Mouse (Mus musculus): ENCODE measurements around the gene Mlh3. TPM values are rescaled to one million over a fixed set of nuclear protein-coding genes. Genes with fewer than 3 reads are reported as not detected.

The Mlh3 gene
- polyA plus RNA-seq (2012; rRNA removed) = 4.7 and 5.5 TPM in 2 replicates

DNA sequence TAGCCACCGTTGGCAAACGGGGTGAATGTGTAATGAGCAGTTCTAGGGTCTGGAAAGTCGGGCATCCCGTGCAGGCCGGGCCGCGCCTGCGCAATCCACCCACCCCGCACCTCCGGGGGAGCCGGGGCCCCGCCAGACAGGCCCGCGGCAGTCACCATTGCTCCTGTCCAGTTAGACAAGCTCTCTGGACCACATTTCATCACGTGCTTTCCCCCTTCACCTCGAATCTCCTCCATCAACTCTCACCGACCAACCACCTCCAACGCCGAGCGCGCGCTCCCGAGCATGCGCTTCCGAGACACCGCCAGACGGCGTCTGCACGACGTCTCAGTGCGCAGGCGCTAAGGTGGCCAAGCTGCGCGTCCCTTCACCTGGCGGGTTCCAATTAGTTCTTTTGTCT is at the start of gene Mlh3:
TSS of gene Mlh3 (minus strand) at position 281 of the 400 bp plus-strand sequence.
- WGBS = under 1% methylated on average over 35 of the region's 35 CpGs
- no peaks in the 10 kb centered on the region for H3K27me3 ChIP-seq (ENCODE audit: control insufficient read depth, insufficient read depth, low read length)
- H3K4me3 ChIP-seq (ENCODE audit: control insufficient read depth, insufficient read depth, low read length) = peak within 1 kb of the TSS; percentile 82
- TF ChIP-seq POLR2A (IDR thresholded peaks at IDR 0.05; ENCODE audit: control insufficient read depth, extremely low read depth, insufficient read depth, low read length, poor library complexity) = peak; percentile 78
- TF ChIP-seq CTCF (IDR thresholded peaks at IDR 0.05; ENCODE audit: borderline replicate concordance, control insufficient read depth, extremely low read depth, insufficient read depth, low read length, poor library complexity) = peak; percentile 78
- DNase-seq = peak; percentile 86
- no peaks in the 10 kb centered on the region for H3K4me1 ChIP-seq (replicated peaks; ENCODE audit: control insufficient read depth, insufficient read depth, low read length)
- H3K27ac ChIP-seq (ENCODE audit: control insufficient read depth, insufficient read depth, low read length) = no peak within 1 kb of the TSS
- H3K36me3 ChIP-seq (ENCODE audit: control insufficient read depth, insufficient read depth, low read length) = peaks cover 3% of the 10 kb centered on the region; the same call in 1 of the 2 replicates

DNA sequence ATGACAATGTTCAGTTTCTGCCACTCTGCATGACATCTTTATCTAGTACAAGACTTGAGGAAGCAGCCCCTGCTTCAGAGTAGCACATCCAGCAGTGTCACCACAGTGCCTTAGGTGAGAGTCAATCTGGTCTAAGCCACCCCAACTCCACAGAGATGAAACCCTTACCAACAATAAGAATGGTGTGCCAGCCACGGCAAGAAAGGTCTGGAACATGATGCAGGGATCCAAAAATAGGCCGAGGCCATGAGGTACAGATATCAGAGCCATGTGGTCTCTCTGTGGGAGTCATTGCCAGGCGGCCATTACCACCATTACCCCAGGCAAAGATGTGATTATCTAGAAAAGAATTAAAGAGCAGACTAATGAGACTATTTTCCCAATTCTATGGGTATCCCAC is 38.3 kb upstream of the Mlh3 start:
- no peak overlapping the region for H3K27ac ChIP-seq (ENCODE audit: control insufficient read depth, insufficient read depth, low read length)
- no peak for DNase-seq
- no peak for TF ChIP-seq CTCF (IDR thresholded peaks at IDR 0.05; ENCODE audit: borderline replicate concordance, control insufficient read depth, extremely low read depth, insufficient read depth, low read length, poor library complexity)
- H3K4me1 ChIP-seq (replicated peaks; ENCODE audit: control insufficient read depth, insufficient read depth, low read length) = peaks cover 3% of the 10 kb centered on the region
- WGBS = 92% methylated on average over 3 of the region's 3 CpGs
- no peaks in the 10 kb centered on the region for H3K27me3 ChIP-seq (ENCODE audit: control insufficient read depth, insufficient read depth, low read length)
- no peak overlapping the region for H3K4me3 ChIP-seq (ENCODE audit: control insufficient read depth, insufficient read depth, low read length)
- H3K36me3 ChIP-seq (ENCODE audit: control insufficient read depth, insufficient read depth, low read length) = peaks cover 65% of the 10 kb centered on the region

DNA sequence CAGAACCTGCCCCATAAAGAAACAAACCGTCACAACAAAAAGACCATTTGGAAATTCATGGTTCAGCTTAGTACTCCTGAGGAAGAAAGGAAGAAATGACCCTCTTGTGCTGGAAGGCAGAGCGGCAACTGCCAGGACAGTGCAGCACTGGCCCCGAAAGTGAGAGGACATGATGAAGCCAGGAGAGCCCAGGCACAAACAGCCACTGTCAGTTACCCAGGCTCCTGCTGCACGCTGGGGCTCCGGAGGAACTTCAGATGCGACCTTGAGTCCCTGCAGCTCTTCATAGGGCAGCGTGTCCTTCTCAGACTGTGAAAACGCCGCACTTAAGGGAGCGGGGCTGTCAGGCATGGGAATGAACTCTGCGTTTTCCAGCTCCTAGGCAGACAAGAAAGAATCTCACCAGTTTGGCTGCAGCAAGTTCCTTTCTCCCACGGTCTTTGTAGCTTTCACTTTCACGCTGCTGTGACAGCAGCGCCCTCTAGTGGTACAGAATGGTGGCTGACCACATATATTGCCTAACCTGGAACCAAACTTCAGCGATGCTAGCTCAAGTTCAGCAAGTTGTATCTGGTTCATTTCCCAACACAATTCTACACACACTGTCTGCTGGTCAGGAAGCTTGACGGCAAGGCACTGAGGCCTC is 35.0 kb upstream of the Mlh3 start:
- Histone ChIP-seq H3K4me3 (ENCODE audit: control insufficient read depth, insufficient read depth, low read length) (peak overlapping the region; percentile 22; the same call in 1 of the 2 replicates), H3K27me3 (ENCODE audit: control insufficient read depth, insufficient read depth, low read length) (no peaks in the 10 kb centered on the region), H3K27ac (ENCODE audit: control insufficient read depth, insufficient read depth, low read length) (no peak overlapping the region), H3K4me1 (replicated peaks; ENCODE audit: control insufficient read depth, insufficient read depth, low read length) (peaks cover 3% of the 10 kb centered on the region), H3K36me3 (ENCODE audit: control insufficient read depth, insufficient read depth, low read length) (peaks cover 57% of the 10 kb centered on the region)
- no peak for TF ChIP-seq POLR2A (IDR thresholded peaks at IDR 0.05; ENCODE audit: control insufficient read depth, extremely low read depth, insufficient read depth, low read length, poor library complexity)
- peak; percentile 48; the same call in 1 of the 2 replicates for TF ChIP-seq CTCF (IDR thresholded peaks at IDR 0.05; ENCODE audit: borderline replicate concordance, control insufficient read depth, extremely low read depth, insufficient read depth, low read length, poor library complexity)
- WGBS = 42% methylated on average over 16 of the region's 16 CpGs
- peak; percentile 80 for DNase-seq

DNA sequence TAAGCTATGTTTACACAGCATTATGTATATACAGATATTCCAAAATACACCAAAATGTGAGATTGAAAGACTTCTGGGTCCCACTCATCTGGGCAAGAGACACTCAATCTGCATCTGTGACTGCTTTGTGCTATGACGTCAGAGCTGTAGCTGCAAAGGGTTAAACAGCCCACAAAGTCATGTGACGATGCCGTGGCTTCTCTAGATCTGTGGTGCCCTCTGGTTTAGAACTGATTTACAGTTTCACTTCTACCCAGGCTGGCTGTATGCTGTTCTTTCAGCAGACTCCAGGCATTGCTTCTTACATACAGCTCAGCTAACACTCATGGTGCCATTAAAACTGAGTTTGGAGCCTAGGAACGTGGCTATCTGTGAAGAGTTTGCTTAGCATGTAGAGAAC is 34.3 kb upstream of the Mlh3 start:
- H3K36me3 ChIP-seq (ENCODE audit: control insufficient read depth, insufficient read depth, low read length) = peaks cover 50% of the 10 kb centered on the region

DNA sequence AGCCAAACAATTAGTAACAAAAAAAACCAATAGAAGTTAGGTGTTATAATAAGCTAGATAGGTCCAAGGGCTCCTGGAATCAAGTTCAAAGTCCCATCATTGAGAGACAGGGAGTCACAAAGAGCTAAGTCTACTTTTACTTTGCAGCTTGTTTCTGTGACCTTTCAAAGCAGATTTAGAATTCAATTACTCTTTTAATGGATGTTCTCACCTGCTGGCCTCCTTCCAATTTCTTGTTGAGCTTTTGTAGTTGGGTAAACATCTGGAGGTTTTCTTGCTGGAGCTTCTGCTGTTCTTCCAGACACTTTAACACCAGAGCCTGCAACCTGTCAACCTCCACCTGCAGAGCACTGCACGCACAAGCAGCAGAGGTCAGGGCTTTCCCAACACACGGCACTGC is 32.9 kb upstream of the Mlh3 start:
- WGBS = 95% methylated on average over 2 of the region's 2 CpGs
- DNase-seq = no peak
- no peak overlapping the region for H3K27ac ChIP-seq (ENCODE audit: control insufficient read depth, insufficient read depth, low read length)
- no peaks in the 10 kb centered on the region for H3K27me3 ChIP-seq (ENCODE audit: control insufficient read depth, insufficient read depth, low read length)
- no peak for TF ChIP-seq POLR2A (IDR thresholded peaks at IDR 0.05; ENCODE audit: control insufficient read depth, extremely low read depth, insufficient read depth, low read length, poor library complexity)
- no peak for TF ChIP-seq CTCF (IDR thresholded peaks at IDR 0.05; ENCODE audit: borderline replicate concordance, control insufficient read depth, extremely low read depth, insufficient read depth, low read length, poor library complexity)
- peaks cover 38% of the 10 kb centered on the region for H3K36me3 ChIP-seq (ENCODE audit: control insufficient read depth, insufficient read depth, low read length)
- no peak overlapping the region for H3K4me3 ChIP-seq (ENCODE audit: control insufficient read depth, insufficient read depth, low read length)
- H3K4me1 ChIP-seq (replicated peaks; ENCODE audit: control insufficient read depth, insufficient read depth, low read length) = peaks cover 3% of the 10 kb centered on the region

More for the DNA sequence above, 34.3 kb upstream of the Mlh3 start:
- TF ChIP-seq POLR2A (IDR thresholded peaks at IDR 0.05; ENCODE audit: control insufficient read depth, extremely low read depth, insufficient read depth, low read length, poor library complexity) (no peak), CTCF (IDR thresholded peaks at IDR 0.05; ENCODE audit: borderline replicate concordance, control insufficient read depth, extremely low read depth, insufficient read depth, low read length, poor library complexity) (no peak)
- Histone ChIP-seq H3K4me3 (ENCODE audit: control insufficient read depth, insufficient read depth, low read length) (no peak overlapping the region), H3K27me3 (ENCODE audit: control insufficient read depth, insufficient read depth, low read length) (no peaks in the 10 kb centered on the region), H3K27ac (ENCODE audit: control insufficient read depth, insufficient read depth, low read length) (no peak overlapping the region), H3K4me1 (replicated peaks; ENCODE audit: control insufficient read depth, insufficient read depth, low read length) (peaks cover 3% of the 10 kb centered on the region)
- peak; percentile 12 for DNase-seq
- WGBS = 42% methylated on average over 4 of the region's 4 CpGs

DNA sequence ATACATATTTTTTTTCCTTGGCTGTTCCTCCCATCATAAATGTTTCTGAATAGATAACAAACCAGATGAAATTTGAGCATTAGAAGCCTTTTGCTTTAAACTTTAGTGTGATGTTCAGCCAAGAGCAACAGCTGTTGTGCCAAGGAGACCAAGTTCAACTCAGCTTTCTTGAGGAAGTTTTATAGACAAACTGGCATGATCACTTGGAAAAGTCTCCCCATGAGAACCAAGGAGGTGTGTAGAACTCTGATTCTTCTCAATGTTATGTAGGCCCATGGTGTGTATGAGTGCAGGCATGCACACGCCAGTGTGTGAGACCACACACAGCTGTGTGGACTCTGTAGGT is 28.4 kb upstream of the Mlh3 start:
- Histone ChIP-seq H3K4me1 (replicated peaks; ENCODE audit: control insufficient read depth, insufficient read depth, low read length) (no peaks in the 10 kb centered on the region), H3K27me3 (ENCODE audit: control insufficient read depth, insufficient read depth, low read length) (no peaks in the 10 kb centered on the region), H3K36me3 (ENCODE audit: control insufficient read depth, insufficient read depth, low read length) (peaks cover 19% of the 10 kb centered on the region; the same call in 1 of the 2 replicates), H3K27ac (ENCODE audit: control insufficient read depth, insufficient read depth, low read length) (no peak overlapping the region), H3K4me3 (ENCODE audit: control insufficient read depth, insufficient read depth, low read length) (no peak overlapping the region)
- no peak for TF ChIP-seq POLR2A (IDR thresholded peaks at IDR 0.05; ENCODE audit: control insufficient read depth, extremely low read depth, insufficient read depth, low read length, poor library complexity)
- no peak for TF ChIP-seq CTCF (IDR thresholded peaks at IDR 0.05; ENCODE audit: borderline replicate concordance, control insufficient read depth, extremely low read depth, insufficient read depth, low read length, poor library complexity)
- WGBS = 98% methylated on average over 1 of the region's 1 CpGs
- no peak for DNase-seq

Data from thymus, adult 2 months (tissue).